ENCODE assay signal across 12 mouse cellular contexts in the genomic region with DNA sequence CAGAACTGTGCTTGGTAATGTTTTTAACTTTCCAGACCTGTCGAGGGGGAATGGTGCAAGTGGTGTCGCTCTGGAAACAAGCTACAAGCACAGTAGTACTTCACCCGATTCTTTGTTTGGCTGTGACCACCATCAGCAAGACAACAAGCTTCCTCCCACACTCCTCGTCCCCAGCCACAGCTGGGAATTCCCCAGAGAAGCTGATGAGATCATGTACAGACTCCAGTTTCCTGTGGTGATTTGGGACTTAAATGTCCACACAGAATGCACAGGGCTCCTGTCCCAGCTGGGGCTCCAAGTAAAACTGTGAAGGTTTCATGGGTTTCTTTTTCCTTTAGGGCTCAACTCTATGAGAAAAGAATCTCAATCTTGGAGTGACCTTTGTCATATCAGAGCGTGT. TPM values are rescaled to one million over a fixed set of nuclear protein-coding genes. Genes with fewer than 3 reads are reported as not detected.
DNase-seq lines count a peak whose midpoint lies in the region; ATAC-seq and TF ChIP-seq lines count a peak whose summit lies in the region.
"Had no signal": no experiment of that assay in that cellular context is flagged by ENCODE, and none has a peak within 500 bp of the region (broad histone marks: within the 10 kb centered on the region; RNA-seq: fewer than 3 reads in every experiment).

No protein-coding gene starts in this region.

- peaks cover 3% of the 10 kb centered on the region; the same call in 1 of the 2 replicates for H3K36me3 ChIP-seq in heart, adult 2 months (ENCODE audit: control insufficient read depth, insufficient read depth, low read length)
- H3K36me3 ChIP-seq in heart, embryonic 10.5 days = no peaks in the 10 kb centered on the region
- H3K36me3 ChIP-seq in intestine, postnatal 0 days (ENCODE audit: control insufficient read depth, insufficient read depth) = no peaks in the 10 kb centered on the region
- H3K36me3 ChIP-seq: forebrain, embryonic 15.5 days; limb, embryonic 15.5 days had no signal

- ATAC-seq in intestine, postnatal 0 days = no peak
- ATAC-seq in megakaryocyte-erythroid progenitor cell, adult 5-6 weeks (replicated peaks; ENCODE audit: low FRiP score, low TSS enrichment, poor library complexity, severe bottlenecking) = no peak
- ATAC-seq: forebrain, embryonic 15.5 days; inflammation-experienced regulatory T-cells, adult 6 months had no signal

- H3K9ac ChIP-seq in heart, adult 2 months (ENCODE audit: low read depth, low read length) = no peak overlapping the region
- no peak overlapping the region for H3K9ac ChIP-seq in intestine, postnatal 0 days (ENCODE audit: low read depth, low read length)
- H3K9ac ChIP-seq: forebrain, embryonic 15.5 days; limb, embryonic 15.5 days had no signal

- H3K4me3 ChIP-seq in heart, adult 2 months = no peak overlapping the region
- H3K4me3 ChIP-seq in heart, embryonic 10.5 days = no peak overlapping the region
- no peak overlapping the region for H3K4me3 ChIP-seq in intestine, postnatal 0 days (ENCODE audit: low read depth, low read length)
- H3K4me3 ChIP-seq: forebrain, embryonic 15.5 days; limb, embryonic 15.5 days had no signal

- no peak for TF ChIP-seq CTCF in heart, adult 2 months (IDR thresholded peaks at IDR 0.05)
- no peak for TF ChIP-seq CTCF in intestine, postnatal 0 days (IDR thresholded peaks at IDR 0.05; ENCODE audit: low read depth)

- no peak overlapping the region for H3K4me2 ChIP-seq in intestine, postnatal 0 days (replicated peaks; ENCODE audit: low read depth)
- H3K4me2 ChIP-seq: forebrain, embryonic 15.5 days; limb, embryonic 15.5 days had no signal

- peak overlapping the region; percentile 83 for H3K27ac ChIP-seq in heart, adult 2 months
- no peak overlapping the region for H3K27ac ChIP-seq in heart, embryonic 10.5 days
- 0 out of 2 replicates have a peak overlapping the region, but pooled peaks have one; percentile 5 for H3K27ac ChIP-seq in intestine, postnatal 0 days (ENCODE audit: low read depth, low read length)
- H3K27ac ChIP-seq: forebrain, embryonic 15.5 days; limb, embryonic 15.5 days had no signal

- WGBS in heart, adult 2 months = 27% methylated on average over 5 of the region's 5 CpGs
- WGBS in heart, embryonic 10.5 days = 56% methylated on average over 5 of the region's 5 CpGs
- WGBS in intestine, postnatal 0 days = 60% methylated on average over 5 of the region's 5 CpGs

- peak; percentile 45 to 70 for DNase-seq in heart, adult 2 months
- no peak for DNase-seq in heart, embryonic 10.5 days (ENCODE audit: low spot score)
- peak; percentile 56 for DNase-seq in gastrocnemius, postnatal 25 days
- DNase-seq in lung, postnatal 4 days = peak; percentile 37 to 70
- no peak for DNase-seq in left cerebral cortex, adult 9 months (ENCODE audit: low spot score in 2 of 2)
- no peak for DNase-seq in cerebellum, adult 11 months
- DNase-seq: adrenal gland, postnatal 25 days had no signal

- H3K4me1 ChIP-seq in heart, adult 2 months (ENCODE audit: control insufficient read depth, insufficient read depth, low read length) = peaks cover 10% of the 10 kb centered on the region
- H3K4me1 ChIP-seq in heart, embryonic 10.5 days = peaks cover 4% of the 10 kb centered on the region; the same call in 1 of the 2 replicates
- no peaks in the 10 kb centered on the region for H3K4me1 ChIP-seq in intestine, postnatal 0 days (replicated peaks; ENCODE audit: control insufficient read depth, insufficient read depth, low read length)

- no peak for TF ChIP-seq EP300 in heart, adult 2 months (IDR thresholded peaks at IDR 0.05; ENCODE audit: insufficient read depth, low read depth, low read length)

- 0 out of 2 replicates have a peak, but pooled peaks have one; percentile 25 for TF ChIP-seq POLR2A in heart, adult 2 months (IDR thresholded peaks at IDR 0.05; ENCODE audit: insufficient read depth, low read depth, low read length)

- H3K79me2 ChIP-seq in heart, adult 2 months (replicated peaks; ENCODE audit: control insufficient read depth, insufficient read depth, low read length) = no peaks in the 10 kb centered on the region

- no peaks in the 10 kb centered on the region for H3K9me3 ChIP-seq in heart, embryonic 10.5 days
- H3K9me3 ChIP-seq in intestine, postnatal 0 days (ENCODE audit: control insufficient read depth) = no peaks in the 10 kb centered on the region
- H3K9me3 ChIP-seq: forebrain, embryonic 15.5 days; limb, embryonic 15.5 days had no signal

- intact Hi-C loops in heart, adult 2 months (cut with DNase I) = loop anchor here (5.0 kb wide), 1 partner anchor 124 kb away; no protein-coding TSS in a partner anchor

- no peaks in the 10 kb centered on the region for H3K27me3 ChIP-seq in heart, adult 2 months (ENCODE audit: control insufficient read depth, insufficient read depth, low read length)
- no peaks in the 10 kb centered on the region for H3K27me3 ChIP-seq in heart, embryonic 10.5 days (ENCODE audit: insufficient read depth, poor library complexity, severe bottlenecking)
- H3K27me3 ChIP-seq in intestine, postnatal 0 days (replicated peaks; ENCODE audit: control insufficient read depth, insufficient read depth, low read length) = no peaks in the 10 kb centered on the region
- H3K27me3 ChIP-seq: forebrain, embryonic 15.5 days; limb, embryonic 15.5 days had no signal

RNA-seq across cellular contexts. Expression of a gene that starts 28.9 kb away (rescaled TPM):
- total RNA-seq in heart, adult 2 months (2021) = 10 to 100 TPM in 1 of 2 experiments, 1 to 10 TPM in 1; 10.0 to 11.1 TPM
- polyA plus RNA-seq in heart, adult 2 months (2012; rRNA removed) = 8.6 and 10.2 TPM in 2 replicates
- 23.4 and 28.3 TPM in 2 replicates for polyA plus RNA-seq in heart, embryonic 10.5 days (2016; fragmentation: Nextera tagmentation; extraction: Ambion mirVana)
- total RNA-seq in gastrocnemius, postnatal 25 days (2021) = 1 to 10 TPM; 3.2 to 3.4 TPM
- 6.1 and 6.2 TPM in 2 replicates for polyA plus RNA-seq in intestine, postnatal 0 days (2015; fragmentation: Nextera tagmentation; extraction: Ambion mirVana)
- total RNA-seq in megakaryocyte-erythroid progenitor cell, adult 5-6 weeks (2014; fragmentation: Nextera tagmentation) = not detected in 2 replicates
- total RNA-seq in megakaryocyte-erythroid progenitor cell, adult 5-6 weeks (2017) = 0.08 TPM in 1 of 2 replicates, not detected in the other

Comparison
In these comparisons a context has a peak if more than half of its experiments do, and no peak if none do; other contexts are left out.
1. DNase-seq: peak in heart, adult 2 months (2 of 2), gastrocnemius, postnatal 25 days (single experiment) and lung, postnatal 4 days (2 of 2); none in heart, embryonic 10.5 days (single experiment), left cerebral cortex, adult 9 months (0 of 2) and cerebellum, adult 11 months (single experiment).